Mouse (Mus musculus): ENCODE results near the gene Etnk2.

Gene Etnk2

DNA sequence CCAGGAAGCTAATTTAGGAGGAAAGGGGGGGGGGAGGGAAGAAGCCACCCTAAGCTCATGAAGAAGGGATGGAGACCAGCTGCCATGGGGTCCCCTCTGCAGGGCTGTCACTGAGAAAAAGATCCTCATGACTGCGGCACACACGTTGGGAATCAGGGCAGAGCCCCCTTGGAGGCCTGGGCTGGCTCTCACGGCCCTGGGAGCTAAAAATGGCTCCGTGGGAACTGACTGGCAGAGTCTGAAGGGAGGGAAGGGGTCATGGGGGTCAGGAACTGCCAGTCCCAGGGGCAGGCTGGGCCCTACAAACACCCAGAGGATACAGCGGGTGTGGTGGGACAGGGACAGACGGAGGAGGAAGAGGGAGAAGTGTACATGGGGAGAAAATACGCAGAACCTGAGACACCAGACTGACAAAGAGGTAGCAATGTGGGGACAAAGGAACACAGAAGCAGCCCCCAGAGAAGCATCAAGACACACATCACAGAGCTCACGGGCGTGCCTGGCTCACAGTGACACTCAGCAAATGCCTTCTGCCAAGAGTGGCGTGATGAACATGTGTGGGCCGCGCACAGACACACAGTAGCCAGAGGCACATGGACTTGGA, 19.3 kb downstream of the Etnk2 start:
- DNase-seq (ENCODE audit: low read depth, low spot score): no peak

DNA sequence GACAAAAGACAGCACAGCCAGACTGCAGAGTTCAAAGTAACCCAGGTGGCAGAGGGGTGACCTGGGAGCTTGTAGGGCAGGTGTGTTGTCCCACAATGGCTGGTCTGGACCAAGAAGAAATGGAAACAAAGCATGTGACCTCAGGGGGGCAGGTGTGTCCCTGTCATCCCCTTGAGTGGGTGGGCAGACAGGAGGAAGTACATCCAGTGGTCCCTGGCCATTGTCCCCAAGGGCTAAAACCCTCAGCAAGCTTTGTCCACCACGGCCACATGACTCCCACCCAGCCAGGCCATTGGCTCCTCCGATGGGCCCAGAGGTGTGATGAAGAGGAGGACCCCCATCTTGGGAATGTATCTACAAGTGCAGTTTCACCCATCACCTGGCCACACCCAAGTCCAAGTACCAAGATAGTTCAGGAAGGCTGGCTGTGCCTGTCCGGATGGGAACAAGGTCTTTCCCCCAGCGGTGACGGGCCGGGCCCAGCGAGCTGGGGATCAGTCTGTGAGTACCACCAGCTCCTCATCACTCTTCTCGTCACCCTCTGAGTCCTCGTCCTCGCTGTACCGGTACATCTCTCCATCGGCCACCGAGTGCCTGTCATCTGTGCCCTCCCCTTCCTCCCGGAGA, 19.9 kb downstream of the Etnk2 start:
- DNase-seq (ENCODE audit: low read depth, low spot score): no peak

DNA sequence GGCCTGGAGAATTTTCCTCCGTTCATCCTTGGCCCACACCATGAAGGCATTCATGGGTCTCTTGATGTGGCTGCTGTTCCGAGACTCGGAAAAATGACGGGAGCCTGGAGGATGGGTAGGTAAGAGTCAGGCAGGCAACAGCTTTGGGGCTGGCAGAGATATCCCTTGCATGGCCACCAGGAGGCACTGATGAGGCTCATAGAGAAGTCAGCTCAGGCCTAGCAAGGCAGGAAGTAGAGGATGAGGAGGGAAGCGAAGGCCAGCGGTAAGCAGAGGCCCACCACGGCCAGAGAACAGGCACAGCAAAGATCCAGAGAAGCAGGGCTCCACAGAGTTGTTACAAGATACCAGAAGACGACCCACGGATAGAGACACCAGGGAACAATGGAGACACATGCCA, 22.1 kb downstream of the Etnk2 start:
- peak; percentile 78 for DNase-seq (ENCODE audit: low read depth, low spot score)

DNA sequence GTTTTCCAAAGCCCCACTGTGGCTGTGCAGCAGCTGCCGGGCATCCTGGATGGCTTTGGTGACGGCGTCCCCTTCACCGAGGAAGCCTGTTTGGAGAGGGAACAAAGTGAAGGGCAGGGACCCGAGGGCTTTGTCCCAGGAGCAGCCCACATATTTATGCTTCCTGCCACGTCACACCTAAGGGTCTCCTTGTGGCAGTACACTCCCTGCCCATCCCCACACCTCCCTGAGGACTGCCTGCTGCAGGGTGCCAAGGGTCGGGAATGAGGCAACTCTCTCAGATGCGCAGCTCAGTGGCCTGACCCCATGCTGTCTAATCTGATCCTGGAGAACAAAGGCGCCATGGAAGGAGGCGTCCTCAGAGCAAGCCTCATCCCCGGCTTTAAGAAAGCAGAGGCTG, 22.8 kb downstream of the Etnk2 start:
- no peak for DNase-seq (ENCODE audit: low read depth, low spot score)

DNA sequence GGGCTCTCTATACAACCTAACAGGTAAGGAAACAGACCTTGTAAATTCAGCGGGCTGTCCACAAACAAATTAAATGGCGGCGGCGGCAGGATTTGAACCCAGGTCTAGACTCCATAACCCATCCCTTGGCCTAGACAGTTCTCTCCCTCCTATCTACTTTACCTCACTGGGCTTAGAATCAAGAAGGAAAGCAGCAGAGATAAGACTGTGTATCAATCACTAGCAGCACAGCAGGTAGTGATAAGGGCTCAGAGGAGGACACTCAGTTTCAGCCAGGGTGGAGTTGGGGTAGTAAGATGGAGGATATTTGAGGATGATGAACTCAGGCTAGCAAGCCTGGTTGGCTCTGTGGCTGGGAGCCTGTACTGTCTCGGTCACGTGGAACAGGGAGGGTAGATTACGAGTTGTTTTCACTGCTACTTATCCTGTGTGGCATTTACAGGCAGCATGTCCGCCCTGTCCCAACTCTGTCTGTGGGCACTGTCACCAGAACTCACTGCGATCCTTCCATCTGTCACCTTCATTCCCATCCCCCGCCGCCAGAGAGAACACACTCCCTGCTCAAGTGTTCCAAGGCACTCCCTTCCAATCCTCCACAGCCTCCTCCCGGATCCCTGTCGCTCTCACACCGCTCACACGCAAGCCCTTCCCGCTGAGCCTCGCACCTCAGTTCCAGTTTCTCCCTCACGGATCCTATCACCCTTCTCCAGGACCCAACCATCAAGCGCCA, 24.3 kb downstream of the Etnk2 start:
- no peak for DNase-seq (ENCODE audit: low read depth, low spot score)

DNA sequence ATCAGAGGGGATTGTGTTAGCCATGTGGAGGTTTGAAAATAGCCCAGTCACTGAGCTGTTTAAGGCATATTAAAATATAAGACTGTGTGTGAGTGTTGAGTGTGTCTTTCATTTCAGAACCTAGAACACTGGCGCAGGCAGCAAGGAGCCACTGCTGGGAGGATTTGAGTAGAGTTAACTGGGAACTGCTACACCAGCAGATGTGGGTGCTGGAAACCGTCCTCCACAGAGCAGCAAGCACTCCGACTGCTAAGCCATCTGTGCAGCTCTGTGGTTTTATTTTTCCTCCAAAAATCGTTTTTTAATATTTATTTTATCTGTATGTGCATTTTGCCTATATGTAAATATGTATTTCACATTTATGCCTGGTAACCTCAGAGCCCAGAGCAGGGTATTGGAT, 31.3 kb downstream of the Etnk2 start:
- DNase-seq (ENCODE audit: low read depth, low spot score): no peak

DNA sequence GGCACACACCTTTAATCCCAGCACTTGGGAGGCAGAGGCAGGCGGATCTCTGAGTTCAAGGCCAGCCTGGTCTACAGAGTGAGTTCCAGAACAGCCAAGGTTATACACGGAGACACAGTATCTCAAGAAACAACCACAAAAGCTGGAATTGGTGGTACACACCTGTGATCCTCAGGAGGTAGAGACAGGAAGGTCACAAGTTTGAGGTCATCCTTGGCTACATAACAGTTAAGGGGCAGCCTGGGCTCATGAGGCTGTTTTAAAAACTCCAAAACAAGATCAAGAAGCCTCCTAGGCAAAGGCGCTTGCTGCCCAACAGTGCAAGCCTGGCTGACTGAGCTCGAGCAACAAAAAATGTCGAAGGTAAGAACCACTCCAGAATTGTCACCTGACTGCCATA, 33.3 kb downstream of the Etnk2 start:
- no peak for DNase-seq (ENCODE audit: low read depth, low spot score)

DNA sequence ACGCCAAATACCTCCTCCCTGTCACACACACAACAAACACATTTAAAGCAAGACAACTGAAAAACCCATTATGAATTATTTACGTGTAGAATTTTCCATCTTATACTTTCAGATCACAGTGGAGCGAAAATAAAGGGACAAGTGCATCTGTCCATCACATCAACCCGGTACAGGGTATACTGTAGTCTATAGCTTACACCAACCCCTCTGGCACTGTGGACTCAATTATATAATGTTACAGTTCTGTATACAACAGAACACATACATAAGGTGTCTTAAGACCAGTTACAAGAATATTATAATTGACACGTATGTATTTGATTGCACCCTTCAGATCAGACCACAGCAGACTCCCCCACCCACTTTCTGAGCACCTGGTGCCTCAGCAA, 33.7 kb downstream of the Etnk2 start:
- DNase-seq (ENCODE audit: low read depth, low spot score): no peak

DNA sequence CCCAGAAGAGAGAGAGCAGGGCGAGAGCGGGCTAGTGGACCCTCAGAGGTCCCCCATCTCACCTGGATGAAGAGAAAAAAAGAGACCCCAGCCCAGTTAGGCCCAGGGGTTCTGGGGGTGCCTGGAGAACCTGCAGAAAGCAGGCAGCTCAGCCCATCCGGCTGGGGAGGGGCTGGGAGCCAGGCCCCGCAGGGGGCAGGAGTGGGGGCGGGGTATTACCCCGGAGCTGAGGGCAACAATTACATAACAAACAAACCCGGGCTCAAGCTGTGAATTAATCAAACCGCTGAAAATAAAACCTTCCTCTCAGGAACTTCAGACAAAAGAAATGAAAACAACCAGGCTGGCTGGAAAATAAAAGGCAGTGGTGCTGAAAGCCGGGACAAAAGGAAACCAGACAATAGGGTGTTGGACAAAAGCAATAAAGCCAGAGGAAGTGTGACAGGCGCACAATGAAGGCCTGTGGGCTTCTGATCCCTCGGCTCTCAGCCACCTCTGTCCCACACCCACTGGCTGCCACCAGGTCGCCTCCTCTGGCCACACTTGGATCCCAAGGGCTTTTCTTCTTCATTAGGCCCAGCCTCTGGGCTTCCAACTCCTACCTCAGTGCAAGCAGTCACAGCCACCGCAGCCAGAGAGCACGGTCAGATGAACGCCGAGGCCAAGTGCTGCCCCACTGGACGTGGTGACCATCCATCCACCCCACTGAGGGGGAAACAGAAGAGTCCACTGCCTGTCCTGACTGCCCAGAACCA, 34.3 kb downstream of the Etnk2 start:
- no peak for DNase-seq (ENCODE audit: low read depth, low spot score)

DNA sequence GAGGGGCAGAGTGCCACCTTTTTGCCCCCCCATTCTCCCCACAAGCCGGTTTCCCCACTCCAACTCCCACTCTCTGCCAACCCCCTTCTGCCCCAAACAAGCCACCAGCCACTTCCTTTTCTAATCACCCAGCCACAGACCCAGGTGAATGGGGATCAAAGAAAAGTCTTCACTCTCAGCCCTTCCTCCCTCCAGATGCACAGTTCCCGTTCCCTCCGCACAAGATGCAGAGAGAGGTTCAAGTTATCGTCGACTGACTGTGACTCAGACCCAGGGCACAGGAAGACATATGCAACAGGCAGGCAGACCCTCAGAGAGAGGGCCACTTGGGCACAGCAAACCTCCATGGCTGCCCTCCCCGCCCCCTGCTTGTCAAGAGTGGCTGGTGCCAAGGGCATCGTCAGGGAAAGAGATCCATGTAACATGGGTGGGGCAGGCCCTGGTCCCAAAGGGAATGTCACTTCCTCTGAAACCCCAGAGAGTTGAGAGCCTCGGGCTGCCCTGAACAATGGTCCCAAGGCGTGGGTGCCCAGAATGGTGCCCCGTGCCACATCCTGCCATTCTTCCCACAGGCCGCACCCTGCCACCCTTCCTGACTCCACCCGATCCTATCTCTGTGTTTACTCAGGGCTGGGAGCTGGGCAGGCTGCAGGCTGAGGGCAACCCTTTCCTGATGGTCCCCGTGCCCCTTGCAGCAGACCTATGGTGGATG, 36.8 kb downstream of the Etnk2 start:
- DNase-seq (ENCODE audit: low read depth, low spot score): no peak

DNA sequence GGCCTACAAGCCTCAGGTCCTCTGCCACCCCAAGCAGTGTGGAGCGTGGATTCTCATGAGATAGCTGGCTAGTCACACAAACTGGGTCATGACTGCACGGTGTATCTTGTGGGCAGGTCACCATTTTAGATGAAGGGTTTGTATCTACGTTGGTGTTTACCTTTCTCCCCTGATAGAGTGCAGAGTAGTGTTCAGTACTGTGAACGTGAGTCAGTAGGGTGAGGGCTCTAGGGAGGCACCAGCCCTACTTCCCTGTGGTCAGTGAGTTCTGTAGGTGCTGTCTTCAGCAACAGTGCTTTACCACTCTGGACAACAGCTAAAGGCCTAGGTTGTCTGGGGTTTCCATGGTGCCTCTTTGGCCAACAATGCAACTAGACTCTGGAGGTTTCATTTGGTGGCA, 40.6 kb downstream of the Etnk2 start:
- no peak for DNase-seq (ENCODE audit: low read depth, low spot score)

DNA sequence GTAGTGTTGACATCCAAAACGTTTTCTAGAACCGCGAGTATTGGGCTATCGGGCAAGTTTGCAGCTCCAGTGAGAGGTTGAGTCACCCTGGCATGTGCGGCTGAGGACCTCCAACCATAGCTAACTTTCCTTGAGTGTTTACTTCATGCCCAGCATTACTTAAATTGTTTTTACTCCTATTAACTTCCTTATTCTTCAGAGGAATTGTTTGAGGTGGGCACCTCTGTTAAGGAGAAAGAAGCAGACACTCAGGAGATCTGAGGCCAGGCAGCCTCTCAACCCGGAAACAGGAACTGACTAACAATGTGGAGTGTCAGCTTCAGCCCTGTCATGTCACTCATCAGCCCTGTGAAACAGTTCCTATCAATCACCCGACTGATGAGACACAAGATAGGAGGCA, 43.2 kb downstream of the Etnk2 start:
- no peak for DNase-seq (ENCODE audit: low read depth, low spot score)

DNA sequence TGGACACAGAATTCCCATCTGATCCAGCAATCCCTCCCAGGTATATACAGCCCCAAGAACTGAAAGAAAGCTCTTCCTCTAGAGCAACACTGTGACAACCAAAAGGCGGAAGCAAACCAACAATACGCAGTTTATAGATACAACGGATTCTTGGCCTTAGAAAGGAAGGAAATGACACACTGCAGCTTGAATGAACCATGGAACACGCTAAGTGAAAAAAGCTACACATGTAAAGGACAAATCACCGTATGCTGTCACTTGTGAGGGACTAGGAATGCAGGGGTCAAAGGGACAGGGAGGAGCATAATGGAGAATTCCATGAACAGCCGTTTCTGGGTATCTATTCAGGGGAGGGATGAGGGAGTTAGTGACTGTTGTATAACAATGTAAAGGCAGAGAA, 44.1 kb downstream of the Etnk2 start:
- DNase-seq (ENCODE audit: low read depth, low spot score): no peak

DNA sequence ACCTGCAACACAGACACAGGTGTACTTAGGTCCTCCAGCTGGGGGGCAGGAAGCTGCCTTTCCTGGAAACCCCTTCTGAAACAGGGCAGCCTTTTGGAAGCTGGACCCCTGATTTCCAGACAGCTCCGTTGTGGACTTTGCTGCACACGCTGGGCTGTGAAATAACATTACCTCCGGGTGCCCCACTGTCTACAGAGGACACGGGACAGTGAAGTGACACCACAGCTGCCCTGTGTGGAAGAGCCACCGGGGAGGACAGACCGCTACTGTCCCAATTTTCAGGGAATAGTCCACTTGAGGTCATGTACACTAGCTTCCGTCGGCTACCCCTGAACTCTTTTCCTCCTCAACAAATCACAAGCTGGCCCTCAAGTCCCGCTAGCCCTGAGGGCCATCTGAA, 44.9 kb downstream of the Etnk2 start:
- no peak for DNase-seq (ENCODE audit: low read depth, low spot score)

DNA sequence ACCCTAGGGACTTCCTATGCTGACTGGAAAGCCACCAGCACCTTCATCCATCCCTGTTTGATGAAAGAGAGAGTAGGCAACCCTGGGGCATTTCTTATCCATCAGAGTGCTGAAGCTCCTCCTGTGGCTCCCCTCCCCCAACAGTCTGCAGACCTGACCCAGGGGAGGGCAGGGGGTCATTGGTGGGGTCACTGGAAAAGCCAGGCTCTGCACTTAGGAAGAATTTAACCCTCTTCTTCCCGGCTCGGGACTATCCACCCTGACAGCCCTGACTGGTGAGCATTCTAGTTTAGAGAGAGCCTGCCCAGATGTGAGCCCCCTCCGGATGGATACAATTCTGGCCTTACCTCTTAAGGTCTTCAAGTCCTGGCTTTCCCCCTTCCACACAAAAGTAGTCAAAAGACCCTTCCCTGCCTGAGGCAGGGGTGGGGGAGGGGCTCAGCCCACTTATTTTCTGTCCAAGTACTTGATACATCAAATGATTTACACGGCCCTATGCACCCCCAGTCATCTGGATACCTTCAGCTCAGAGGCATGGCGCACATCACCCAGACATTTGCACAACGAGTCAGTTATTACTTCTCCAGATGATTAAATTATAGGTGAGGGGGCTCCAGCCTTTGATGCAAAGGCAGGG, 45.6 kb downstream of the Etnk2 start:
- no peak for DNase-seq (ENCODE audit: low read depth, low spot score)

DNA sequence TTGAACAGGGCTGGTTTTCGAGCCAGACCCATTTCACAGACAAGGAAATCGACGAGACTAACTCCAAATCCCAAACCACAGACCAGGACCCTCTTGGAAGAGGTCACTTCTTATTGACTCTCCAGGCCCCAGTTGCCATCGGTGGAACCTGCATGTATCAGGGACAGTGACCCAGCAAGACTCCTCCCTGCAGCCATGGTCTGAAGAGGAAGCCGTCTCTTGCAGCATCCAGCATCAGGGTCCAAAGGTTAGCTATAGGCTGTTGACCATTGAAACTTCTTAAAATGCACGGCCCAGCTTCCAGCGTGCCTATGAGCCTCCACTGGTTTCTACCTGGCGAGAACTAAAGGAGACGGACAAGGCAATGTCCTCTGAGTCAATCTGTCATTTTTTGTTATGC, 46.4 kb downstream of the Etnk2 start:
- DNase-seq (ENCODE audit: low read depth, low spot score): no peak

DNA sequence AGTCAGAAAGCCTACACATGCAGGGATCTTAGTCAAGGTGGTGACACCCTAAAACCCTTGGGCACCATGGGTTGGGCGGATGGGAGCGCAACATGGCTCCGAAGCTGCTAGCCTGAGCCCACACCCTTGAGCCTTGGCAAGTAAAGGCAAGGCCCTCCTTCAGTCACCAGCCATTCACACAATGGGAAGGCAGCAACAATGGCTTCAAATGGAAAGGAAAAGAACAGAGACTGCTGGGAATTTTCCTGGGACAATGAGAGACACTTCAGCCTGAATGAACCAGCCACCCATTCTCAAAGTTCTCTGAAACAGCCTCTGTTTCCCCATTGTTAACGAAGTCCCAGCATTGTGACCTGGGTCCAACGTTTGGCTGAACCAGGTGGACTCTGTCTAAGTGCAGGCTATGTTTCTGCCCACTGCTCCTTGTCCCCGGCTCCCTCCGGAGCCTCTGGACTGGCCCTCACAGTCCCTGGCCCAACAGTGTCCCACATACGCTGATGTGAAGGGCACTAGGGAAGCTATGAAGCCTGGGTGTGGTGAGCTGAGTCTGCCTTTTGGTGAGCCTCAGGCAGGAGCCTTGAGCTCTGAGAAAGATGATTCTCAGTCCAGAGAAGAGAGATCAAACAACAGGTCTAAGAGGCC, 48.3 kb downstream of the Etnk2 start:
- no peak for DNase-seq (ENCODE audit: low read depth, low spot score)

DNA sequence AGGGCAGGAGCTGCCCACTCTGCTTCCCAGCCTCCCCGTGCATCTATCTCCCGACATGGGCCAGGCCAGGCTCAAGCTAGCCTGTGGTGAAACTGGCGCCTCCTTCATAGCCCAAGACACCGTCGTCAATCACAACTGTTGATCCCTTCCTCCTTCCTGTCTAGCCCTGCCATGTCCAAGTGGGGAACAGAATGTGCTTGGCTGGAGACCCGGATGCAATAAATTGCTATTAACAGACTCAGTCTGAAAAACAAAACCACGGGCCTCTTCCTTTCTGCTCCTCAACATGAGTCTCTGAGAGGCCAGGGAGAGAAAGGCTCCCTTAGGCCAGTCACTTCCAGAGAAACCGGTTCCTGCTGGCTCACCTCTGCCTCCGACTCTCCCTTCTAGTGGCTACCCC, 49.6 kb downstream of the Etnk2 start:
- no peak for DNase-seq (ENCODE audit: low read depth, low spot score)

DNA sequence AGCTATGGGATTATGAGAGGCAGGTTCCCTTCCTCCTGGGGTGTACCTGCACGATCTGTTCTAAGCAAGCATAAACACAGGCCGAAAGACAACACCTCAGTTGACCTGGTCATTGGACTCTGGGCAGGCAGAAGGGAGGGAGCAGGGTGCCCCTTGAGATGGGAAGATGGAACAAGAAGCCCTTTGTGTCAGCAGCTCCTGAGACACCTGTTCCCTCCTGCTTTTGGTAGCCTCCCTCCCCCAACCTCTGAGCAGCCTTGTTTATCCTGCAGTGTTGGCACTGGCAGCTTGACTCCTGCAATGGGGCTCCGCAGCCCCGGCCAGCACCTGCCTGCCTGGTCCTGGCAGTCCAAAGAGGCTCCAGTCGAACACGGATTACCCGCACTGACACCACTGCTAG, 51.7 kb downstream of the Etnk2 start:
- no peak for DNase-seq (ENCODE audit: low read depth, low spot score)

DNA sequence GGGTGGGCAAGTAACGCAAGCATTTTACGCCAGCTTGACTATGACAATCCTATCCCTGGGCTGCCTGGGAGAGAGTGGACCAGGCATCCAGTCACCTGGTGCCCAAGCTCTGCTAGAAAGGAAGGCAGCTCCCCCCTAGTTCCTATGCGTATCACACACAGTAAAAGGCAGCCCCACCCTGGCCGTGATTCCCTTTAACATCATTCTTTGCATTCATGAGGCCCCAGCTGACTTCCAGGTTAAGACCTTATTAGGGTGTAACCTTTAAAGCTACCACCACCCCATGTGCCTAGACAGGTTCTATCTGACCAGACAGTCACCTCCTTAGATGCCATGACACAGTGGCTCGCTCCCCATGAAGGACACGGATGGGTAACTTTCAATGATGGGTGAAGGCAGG, 52.1 kb downstream of the Etnk2 start:
- DNase-seq (ENCODE audit: low read depth, low spot score): no peak

DNA sequence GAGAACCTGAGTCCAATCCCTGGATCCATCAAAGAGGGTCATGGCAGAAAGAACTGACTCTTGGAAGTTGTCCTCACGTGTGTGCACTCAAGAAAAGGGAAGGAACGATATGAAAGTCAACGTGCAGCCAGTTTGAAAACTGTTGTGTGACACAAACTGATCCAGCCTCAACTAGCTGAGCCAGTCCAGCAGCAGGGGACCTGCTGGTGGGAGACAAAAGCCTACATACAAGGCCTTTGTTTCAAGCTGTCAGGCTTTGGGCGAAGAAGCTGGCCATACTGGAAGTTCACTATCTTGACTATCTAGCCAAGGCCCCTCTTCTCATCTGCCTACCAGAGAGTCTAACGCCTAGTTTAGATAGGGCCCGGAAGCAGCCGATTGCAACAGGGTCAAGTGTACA, 53.1 kb downstream of the Etnk2 start:
- no peak for DNase-seq (ENCODE audit: low read depth, low spot score)

Measured in forelimb bud, embryonic 11.5 days (tissue).